ENCODE assay signal across 8 mouse cellular contexts in the genomic region with DNA sequence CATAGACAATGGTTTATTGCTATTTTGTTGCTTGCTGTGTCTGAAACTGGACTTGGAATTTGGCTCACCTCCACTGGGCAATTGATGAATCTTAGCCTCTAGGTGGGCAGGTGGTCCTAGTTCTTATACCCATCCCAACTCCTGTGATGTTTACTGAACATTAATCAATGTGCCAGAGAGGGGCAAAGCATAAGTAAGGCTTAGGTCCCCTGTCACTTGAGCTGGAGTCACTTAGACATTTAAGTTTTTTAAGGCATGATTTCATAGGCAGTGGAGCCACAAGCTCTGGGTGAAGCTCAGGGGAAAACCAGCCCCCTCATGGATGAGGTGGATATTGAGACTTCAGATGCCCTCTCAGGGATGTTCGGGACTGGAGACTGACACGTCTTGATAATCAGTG. TPM values are rescaled to one million over a fixed set of nuclear protein-coding genes. Genes with fewer than 3 reads are reported as not detected.
DNase-seq lines count a peak whose midpoint lies in the region; ATAC-seq lines count a peak whose summit lies in the region.

A gene (plus strand): TSS at position 301 of the 400 bp plus-strand sequence.

- peak within 1 kb of the TSS; percentile 89 for H3K27ac ChIP-seq in kidney, embryonic 16.5 days (ENCODE audit: low read length)
- peak within 1 kb of the TSS; percentile 76 for H3K27ac ChIP-seq in midbrain, embryonic 12.5 days (replicated peaks)

- peaks cover 11% of the 10 kb centered on the region for H3K4me1 ChIP-seq in kidney, embryonic 16.5 days (ENCODE audit: insufficient read depth, low read length)
- H3K4me1 ChIP-seq in midbrain, embryonic 12.5 days, result peaks cover 17% of the 10 kb centered on the region

- H3K4me3 ChIP-seq in kidney, embryonic 16.5 days (ENCODE audit: low read length), result peak within 1 kb of the TSS; percentile 88
- peak within 1 kb of the TSS; percentile 69 for H3K4me3 ChIP-seq in midbrain, embryonic 12.5 days

- H3K4me2 ChIP-seq in kidney, embryonic 16.5 days (replicated peaks; ENCODE audit: low read depth, low read length), result peak within 1 kb of the TSS; percentile 90
- peak within 1 kb of the TSS; percentile 88 for H3K4me2 ChIP-seq in midbrain, embryonic 12.5 days (replicated peaks)

- H3K9ac ChIP-seq in kidney, embryonic 16.5 days (replicated peaks; ENCODE audit: low read length), result peak within 1 kb of the TSS; percentile 92
- H3K9ac ChIP-seq in midbrain, embryonic 12.5 days (replicated peaks), result peak within 1 kb of the TSS; percentile 87

- H3K27me3 ChIP-seq in kidney, embryonic 16.5 days (ENCODE audit: insufficient read depth, low read length), result no peaks in the 10 kb centered on the region
- H3K27me3 ChIP-seq in midbrain, embryonic 12.5 days, result no peaks in the 10 kb centered on the region

- 0% methylated on average over 2 of the region's 2 CpGs for WGBS in kidney, embryonic 16.5 days
- WGBS in large intestine, adult 2 months, result 0% methylated on average over 2 of the region's 2 CpGs
- WGBS in midbrain, embryonic 12.5 days, result 7% methylated on average over 2 of the region's 2 CpGs

- H3K9me3 ChIP-seq in kidney, embryonic 16.5 days (ENCODE audit: low read length), result no peaks in the 10 kb centered on the region
- no peaks in the 10 kb centered on the region for H3K9me3 ChIP-seq in midbrain, embryonic 12.5 days

- ATAC-seq in kidney, embryonic 16.5 days (ENCODE audit: low FRiP score, low TSS enrichment), result no peak
- ATAC-seq in midbrain, embryonic 12.5 days (ENCODE audit: low FRiP score, low read depth), result no peak

- H3K36me3 ChIP-seq in kidney, embryonic 16.5 days (ENCODE audit: insufficient read depth, low read length), result peaks cover 68% of the 10 kb centered on the region
- peaks cover 75% of the 10 kb centered on the region for H3K36me3 ChIP-seq in midbrain, embryonic 12.5 days

- no peak for DNase-seq in kidney, adult 8-10 months
- no peak for DNase-seq in adrenal gland, postnatal 36 days
- no peak for DNase-seq in gonadal fat pad, adult 2 months (ENCODE audit: low read depth)
- no peak for DNase-seq in large intestine, adult 2 months (ENCODE audit: low read depth, low spot score)
- DNase-seq in embryo, embryonic 10 days (ENCODE audit: low spot score), result no peak
- no peak for DNase-seq in testis, postnatal 10 days (ENCODE audit: low spot score)

RNA-seq across cellular contexts. Expression of the gene that starts here (rescaled TPM):
- 171 and 187 TPM in 2 replicates for polyA plus RNA-seq in kidney, embryonic 16.5 days (2015; fragmentation: Nextera tagmentation; extraction: Ambion mirVana)
- total RNA-seq in adrenal gland, postnatal 36 days (2021), result 10 to 100 TPM; 54.6 to 74.1 TPM
- 89.6 and 113 TPM in 2 replicates for polyA plus RNA-seq in gonadal fat pad, adult 2 months (2012; rRNA removed)
- 55.7 and 56.2 TPM in 2 replicates for polyA plus RNA-seq in large intestine, adult 2 months (2012; rRNA removed)
- polyA plus RNA-seq in midbrain, embryonic 12.5 days (2016; fragmentation: Nextera tagmentation; extraction: Ambion mirVana), result 117 and 124 TPM in 2 replicates
